Mouse (Mus musculus): ENCODE data around the gene 1700067P10Rik. TPM values are rescaled to one million over a fixed set of nuclear protein-coding genes. Genes with fewer than 3 reads are reported as not detected.

The 1700067P10Rik gene
- polyA plus RNA-seq, 1 experiment from 2014 or later: not detected

Other genes with a start within 250 kb of the 1700067P10Rik start
- 16.6 and 18.0 TPM in 2 replicates for gene Foxp4, start 164.7 kb upstream of the 1700067P10Rik start, polyA plus RNA-seq (2016; fragmentation: Nextera tagmentation; extraction: Ambion mirVana)
- gene 1700122O11Rik, start 51.0 kb upstream of the 1700067P10Rik start, polyA plus RNA-seq (2016; fragmentation: Nextera tagmentation; extraction: Ambion mirVana): not detected in 2 replicates
- not detected in 2 replicates for gene 9830107B12Rik, start 56.9 kb downstream of the 1700067P10Rik start, polyA plus RNA-seq (2016; fragmentation: Nextera tagmentation; extraction: Ambion mirVana)
- gene A530064D06Rik, start 78.0 kb downstream of the 1700067P10Rik start, polyA plus RNA-seq (2016; fragmentation: Nextera tagmentation; extraction: Ambion mirVana): not detected in 2 replicates
- gene Trem1, start 143.4 kb downstream of the 1700067P10Rik start, polyA plus RNA-seq (2016; fragmentation: Nextera tagmentation; extraction: Ambion mirVana): not detected in 2 replicates
- gene Trem3, start 158.5 kb downstream of the 1700067P10Rik start, polyA plus RNA-seq (2016; fragmentation: Nextera tagmentation; extraction: Ambion mirVana): not detected in 2 replicates
- gene Treml4, start 175.0 kb downstream of the 1700067P10Rik start, polyA plus RNA-seq (2016; fragmentation: Nextera tagmentation; extraction: Ambion mirVana): 0.11 TPM in 1 of 2 replicates, not detected in the other
- 0.42 and 0.57 TPM in 2 replicates for gene Treml2, start 210.2 kb downstream of the 1700067P10Rik start, polyA plus RNA-seq (2016; fragmentation: Nextera tagmentation; extraction: Ambion mirVana)
- gene B430306N03Rik, start 226.8 kb downstream of the 1700067P10Rik start, polyA plus RNA-seq (2016; fragmentation: Nextera tagmentation; extraction: Ambion mirVana): 0.06 TPM in 1 of 2 replicates, not detected in the other

All from forebrain, embryonic 10.5 days (tissue).